Mouse (Mus musculus): Measurements from ENCODE around the gene Cbx5. TPM values are rescaled to one million over a fixed set of nuclear protein-coding genes. Genes with fewer than 3 reads are reported as not detected.
A peak's percentile ranks its signal among the peaks of the same experiment; 100 is the strongest.

Gene Cbx5
- polyA plus RNA-seq, 1 experiment from 2014 or later = 70.4 TPM

DNA sequence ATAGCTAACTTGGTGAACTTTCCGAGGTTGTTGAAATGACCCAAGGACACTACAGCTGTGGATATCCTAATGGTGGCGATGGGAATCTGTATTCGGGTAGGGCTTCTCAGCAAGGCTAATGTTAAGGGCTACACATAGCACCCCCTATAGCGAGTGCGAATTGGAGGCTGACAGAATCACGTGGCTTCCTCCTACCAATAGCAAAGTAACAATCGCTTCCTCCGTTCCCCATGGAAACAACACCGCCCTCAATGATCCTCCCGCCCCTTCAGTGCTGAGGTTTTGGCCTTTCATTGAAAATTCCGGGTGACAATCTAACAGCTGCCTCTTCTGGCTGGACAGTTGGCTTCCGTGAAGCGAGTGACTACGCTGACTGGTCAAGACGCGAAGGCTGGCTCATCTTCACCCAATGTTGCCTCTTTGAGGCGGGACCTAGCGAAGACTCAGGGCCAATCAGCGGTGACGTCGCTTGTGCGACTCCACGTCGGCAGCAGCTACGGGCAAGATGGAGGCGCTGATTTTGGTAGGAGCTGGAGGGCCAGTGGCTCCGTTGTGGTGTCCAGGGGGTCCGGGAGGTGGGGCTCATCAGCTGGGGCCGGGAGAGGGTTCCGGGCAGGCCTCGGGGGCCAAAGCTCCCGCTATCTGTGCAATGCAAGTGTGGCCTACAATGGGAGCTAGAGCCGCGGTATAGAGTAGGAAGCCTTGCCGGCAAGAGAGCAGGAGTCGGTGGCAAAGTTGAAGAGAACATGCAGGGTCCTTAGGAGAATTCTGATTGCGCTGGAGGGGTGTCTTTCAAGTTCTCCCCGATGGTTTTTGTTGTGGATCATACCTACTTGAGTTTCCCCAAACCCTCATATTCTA is 33.0 kb upstream of the Cbx5 start, which contains the start of gene Copz1:
Gene Copz1, plus strand, starts transcription at position 296 of the 861 bp plus-strand sequence.
- H3K27ac ChIP-seq (ENCODE audit: low read length) = peak within 1 kb of the TSS; percentile 65; the same call in 1 of the 2 replicates
- H3K36me3 ChIP-seq (ENCODE audit: control insufficient read depth, insufficient read depth, low read length) = no peaks in the 10 kb centered on the region
- no peaks in the 10 kb centered on the region for H3K9me3 ChIP-seq (ENCODE audit: control insufficient read depth, low read length)
- WGBS = under 1% methylated on average over 38 of the region's 38 CpGs
- H3K27me3 ChIP-seq (replicated peaks; ENCODE audit: control insufficient read depth, insufficient read depth, low read length) = no peaks in the 10 kb centered on the region
- H3K4me2 ChIP-seq (ENCODE audit: low read depth, low read length) = peak within 1 kb of the TSS; percentile 78
- ATAC-seq = peak; percentile 100
- H3K4me3 ChIP-seq (ENCODE audit: low read length) = peak within 1 kb of the TSS; percentile 82
- H3K4me1 ChIP-seq (ENCODE audit: control insufficient read depth, insufficient read depth, low read length) = peaks cover 16% of the 10 kb centered on the region
- H3K9ac ChIP-seq (ENCODE audit: low read depth, low read length) = peak within 1 kb of the TSS; percentile 88

DNA sequence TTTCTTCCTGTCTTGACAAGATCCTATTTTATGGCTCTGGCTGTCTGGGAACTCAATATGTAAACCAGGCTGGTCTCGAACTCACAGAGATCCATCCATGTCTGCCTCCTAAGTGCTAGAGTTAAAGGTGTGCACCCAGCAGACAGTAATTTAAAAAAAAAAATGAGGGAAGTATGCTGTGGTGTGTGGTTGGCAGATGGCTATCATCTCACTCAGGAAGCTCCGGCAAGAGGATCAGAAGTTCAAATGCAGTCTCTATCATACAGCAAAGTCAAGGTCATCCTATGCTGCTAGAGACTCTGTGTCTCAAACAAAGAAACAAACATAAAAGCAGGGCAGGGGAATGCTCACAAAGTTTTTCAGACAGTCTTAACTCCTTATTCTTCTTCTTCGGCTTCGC is 29.3 kb upstream of the Cbx5 start:
- H3K4me2 ChIP-seq (ENCODE audit: low read depth, low read length) = no peak overlapping the region
- H3K9ac ChIP-seq (ENCODE audit: low read depth, low read length) = no peak overlapping the region
- H3K27ac ChIP-seq (ENCODE audit: low read length) = no peak overlapping the region
- WGBS = 74% methylated on average over 4 of the region's 4 CpGs
- H3K9me3 ChIP-seq (ENCODE audit: control insufficient read depth, low read length) = no peaks in the 10 kb centered on the region
- peaks cover 2% of the 10 kb centered on the region; the same call in 1 of the 2 replicates for H3K4me1 ChIP-seq (ENCODE audit: control insufficient read depth, insufficient read depth, low read length)
- ATAC-seq = no peak
- no peaks in the 10 kb centered on the region for H3K27me3 ChIP-seq (replicated peaks; ENCODE audit: control insufficient read depth, insufficient read depth, low read length)
- H3K36me3 ChIP-seq (ENCODE audit: control insufficient read depth, insufficient read depth, low read length) = no peaks in the 10 kb centered on the region
- no peak overlapping the region for H3K4me3 ChIP-seq (ENCODE audit: low read length)

DNA sequence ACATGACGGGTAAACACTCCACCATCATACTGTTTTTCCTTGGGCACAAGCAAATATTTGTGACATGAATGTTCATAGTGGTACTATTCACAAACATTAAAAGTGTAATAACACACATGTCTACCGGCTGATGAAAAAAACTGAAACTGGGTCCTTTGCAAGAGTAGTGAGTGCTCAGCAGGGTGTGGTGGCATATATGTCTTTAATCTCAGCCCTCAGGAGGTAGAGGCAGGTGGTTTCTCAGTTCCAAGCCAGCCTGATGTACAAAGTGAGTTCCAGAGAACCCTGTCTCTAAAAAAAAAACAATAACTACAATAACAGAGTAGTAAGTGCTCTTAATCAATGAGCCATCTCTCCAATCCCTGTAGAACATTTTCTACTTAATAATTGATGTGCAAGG is 25.2 kb upstream of the Cbx5 start:
- no peaks in the 10 kb centered on the region for H3K4me1 ChIP-seq (ENCODE audit: control insufficient read depth, insufficient read depth, low read length)
- ATAC-seq = no peak
- H3K4me3 ChIP-seq (ENCODE audit: low read length) = no peak overlapping the region
- H3K27me3 ChIP-seq (replicated peaks; ENCODE audit: control insufficient read depth, insufficient read depth, low read length) = no peaks in the 10 kb centered on the region
- no peaks in the 10 kb centered on the region for H3K36me3 ChIP-seq (ENCODE audit: control insufficient read depth, insufficient read depth, low read length)
- 90% methylated on average over 2 of the region's 2 CpGs for WGBS
- H3K9me3 ChIP-seq (ENCODE audit: control insufficient read depth, low read length) = no peaks in the 10 kb centered on the region
- no peak overlapping the region for H3K27ac ChIP-seq (ENCODE audit: low read length)
- no peak overlapping the region for H3K9ac ChIP-seq (ENCODE audit: low read depth, low read length)
- no peak overlapping the region for H3K4me2 ChIP-seq (ENCODE audit: low read depth, low read length)

DNA sequence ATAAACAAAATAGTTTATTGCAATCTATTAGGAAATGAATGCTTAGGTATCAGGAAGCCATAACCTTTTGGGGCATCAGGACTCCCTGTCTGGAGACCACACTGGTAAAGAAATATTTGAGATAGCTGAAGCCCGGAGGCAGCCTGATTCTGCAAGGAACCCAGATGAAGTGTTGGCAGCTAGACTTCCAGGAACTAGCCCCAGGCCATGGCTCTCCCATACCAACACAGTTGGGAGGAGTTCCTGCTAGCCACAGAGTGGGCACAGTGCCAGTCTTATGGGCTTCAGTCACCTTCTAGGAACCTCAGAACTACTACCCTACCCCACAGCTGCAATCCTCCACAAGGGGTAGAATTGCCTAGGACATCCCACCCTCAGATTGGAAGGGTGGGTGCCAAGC is 20.4 kb upstream of the Cbx5 start:
- Histone ChIP-seq H3K27ac (ENCODE audit: low read length) (no peak overlapping the region), H3K9ac (ENCODE audit: low read depth, low read length) (no peak overlapping the region), H3K9me3 (ENCODE audit: control insufficient read depth, low read length) (no peaks in the 10 kb centered on the region), H3K4me2 (ENCODE audit: low read depth, low read length) (no peak overlapping the region), H3K4me1 (ENCODE audit: control insufficient read depth, insufficient read depth, low read length) (peaks cover 12% of the 10 kb centered on the region), H3K36me3 (ENCODE audit: control insufficient read depth, insufficient read depth, low read length) (no peaks in the 10 kb centered on the region), H3K4me3 (ENCODE audit: low read length) (no peak overlapping the region), H3K27me3 (replicated peaks; ENCODE audit: control insufficient read depth, insufficient read depth, low read length) (no peaks in the 10 kb centered on the region; the same call in 1 of the 2 replicates)
- WGBS = 69% methylated on average over 1 of the region's 1 CpGs
- no peak for ATAC-seq

DNA sequence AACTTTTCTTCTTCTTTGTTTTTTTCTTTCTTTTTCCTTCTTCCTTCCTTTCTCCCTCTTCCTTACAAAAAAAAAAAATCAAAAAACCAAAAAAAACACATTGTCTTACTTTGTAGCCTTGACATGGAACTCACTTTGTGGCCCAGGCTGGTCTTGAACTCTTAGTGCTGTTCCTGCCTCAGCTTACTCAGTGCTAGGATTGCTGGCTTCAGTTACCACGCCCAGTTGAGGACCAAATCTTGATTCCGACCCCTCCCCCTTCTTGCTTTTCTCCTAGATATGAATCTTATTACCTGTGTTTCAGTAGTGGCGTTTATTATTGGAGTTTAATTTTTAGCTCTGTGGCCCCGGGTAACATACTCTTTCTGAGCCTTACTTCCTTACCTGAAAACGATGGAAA is 19.5 kb upstream of the Cbx5 start:
- Histone ChIP-seq H3K4me1 (ENCODE audit: control insufficient read depth, insufficient read depth, low read length) (peaks cover 16% of the 10 kb centered on the region), H3K9me3 (ENCODE audit: control insufficient read depth, low read length) (no peaks in the 10 kb centered on the region), H3K27ac (ENCODE audit: low read length) (no peak overlapping the region), H3K27me3 (replicated peaks; ENCODE audit: control insufficient read depth, insufficient read depth, low read length) (no peaks in the 10 kb centered on the region; the same call in 1 of the 2 replicates), H3K4me2 (ENCODE audit: low read depth, low read length) (no peak overlapping the region), H3K4me3 (ENCODE audit: low read length) (no peak overlapping the region), H3K36me3 (ENCODE audit: control insufficient read depth, insufficient read depth, low read length) (no peaks in the 10 kb centered on the region), H3K9ac (ENCODE audit: low read depth, low read length) (no peak overlapping the region)
- no peak for ATAC-seq
- 82% methylated on average over 5 of the region's 5 CpGs for WGBS

DNA sequence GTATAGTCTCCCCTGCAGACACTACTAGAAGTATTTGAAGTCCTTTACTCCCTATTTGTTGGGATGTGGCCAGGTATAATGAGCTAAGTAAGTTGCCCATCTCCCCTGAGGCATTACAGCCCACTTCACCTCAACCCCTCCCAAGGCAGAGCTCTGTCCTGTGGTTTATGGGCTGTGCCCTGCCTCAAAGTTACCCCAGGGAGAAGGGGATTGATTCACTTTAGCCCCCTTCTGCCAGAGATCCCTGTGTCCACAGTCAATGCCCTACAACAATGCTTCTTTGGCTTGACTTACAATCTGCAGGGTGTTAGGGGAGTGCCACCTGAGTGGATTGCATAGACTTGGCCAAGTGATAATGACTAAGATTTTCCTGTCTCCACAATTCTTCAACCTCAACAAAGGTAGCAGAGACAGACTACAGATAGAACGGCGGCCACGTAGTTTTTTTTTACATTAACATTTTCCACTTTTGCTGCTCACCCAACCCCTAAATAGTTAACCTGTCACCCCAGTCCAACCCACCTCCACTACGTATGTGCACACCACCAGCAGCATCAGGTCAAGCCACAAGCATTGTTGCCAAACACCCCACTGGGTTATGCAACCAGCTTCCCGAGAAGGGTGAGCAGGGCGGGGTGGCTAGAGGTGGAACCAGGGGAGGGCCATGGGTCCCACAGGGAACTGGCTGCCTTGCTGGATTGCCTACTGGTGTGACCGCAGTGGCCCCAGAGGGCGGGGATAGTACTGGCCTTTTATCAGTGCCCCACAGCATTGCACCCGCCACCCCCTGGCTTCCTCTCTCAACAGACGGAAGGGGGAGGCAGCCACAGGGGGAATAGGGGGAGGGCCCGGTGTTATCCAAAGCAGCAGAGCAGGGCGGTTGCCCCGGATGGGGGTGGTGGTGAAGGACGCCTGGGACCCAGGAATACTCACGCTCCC is 18.4 kb upstream of the Cbx5 start, which contains the start of gene Nfe2:
Gene Nfe2, minus strand, starts transcription at position 614 of the 939 bp plus-strand sequence.
- WGBS = 11% methylated on average over 15 of the region's 15 CpGs

DNA sequence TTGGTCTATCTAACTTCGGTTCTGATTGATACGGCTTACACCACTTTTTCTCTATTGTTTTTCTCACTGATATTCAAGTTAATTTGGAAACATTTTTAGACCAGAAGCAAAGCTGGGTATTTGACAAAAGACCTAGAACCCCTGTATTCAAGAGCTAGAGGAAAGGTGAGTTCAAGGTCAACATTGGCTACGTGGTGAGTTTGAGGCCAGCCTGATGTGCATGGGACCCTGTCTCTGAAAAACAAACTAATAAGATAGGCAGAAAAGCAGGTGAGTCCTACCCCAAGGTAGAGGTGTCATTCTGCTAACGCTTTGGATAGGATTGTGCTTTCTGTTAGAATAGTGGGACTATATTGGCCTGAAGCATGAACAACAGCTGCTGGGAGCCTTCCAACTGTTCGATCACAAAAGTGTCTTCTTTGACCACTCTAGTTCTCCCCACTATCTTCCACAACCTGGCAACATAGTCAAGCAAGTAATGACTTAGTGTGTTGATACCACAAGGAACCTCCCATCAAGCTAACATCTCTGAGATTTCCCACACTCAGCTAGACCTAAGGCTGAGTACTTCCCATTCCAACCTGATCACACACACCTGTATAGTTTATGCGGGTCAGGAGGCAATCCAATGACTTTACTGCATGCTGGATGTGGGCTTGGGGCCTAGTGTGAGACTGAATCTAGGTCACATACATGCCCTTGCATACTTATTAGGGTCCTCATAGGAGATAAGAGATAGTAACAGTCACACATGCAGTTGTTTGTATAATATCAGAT is 16.8 kb upstream of the Cbx5 start:
- H3K4me3 ChIP-seq (ENCODE audit: low read length) = no peak overlapping the region
- no peak overlapping the region for H3K4me2 ChIP-seq (ENCODE audit: low read depth, low read length)
- no peaks in the 10 kb centered on the region; the same call in 1 of the 2 replicates for H3K27me3 ChIP-seq (replicated peaks; ENCODE audit: control insufficient read depth, insufficient read depth, low read length)
- no peaks in the 10 kb centered on the region for H3K36me3 ChIP-seq (ENCODE audit: control insufficient read depth, insufficient read depth, low read length)
- 90% methylated on average over 6 of the region's 6 CpGs for WGBS
- no peak for ATAC-seq
- H3K27ac ChIP-seq (ENCODE audit: low read length) = no peak overlapping the region
- H3K4me1 ChIP-seq (ENCODE audit: control insufficient read depth, insufficient read depth, low read length) = peaks cover 16% of the 10 kb centered on the region
- H3K9ac ChIP-seq (ENCODE audit: low read depth, low read length) = no peak overlapping the region
- no peaks in the 10 kb centered on the region for H3K9me3 ChIP-seq (ENCODE audit: control insufficient read depth, low read length)

More for the DNA sequence above, 18.4 kb upstream of the Cbx5 start, which contains the start of gene Nfe2:
- Histone ChIP-seq H3K27ac (ENCODE audit: low read length) (peak within 1 kb of the TSS; percentile 59; the same call in 1 of the 2 replicates), H3K36me3 (ENCODE audit: control insufficient read depth, insufficient read depth, low read length) (no peaks in the 10 kb centered on the region), H3K4me1 (ENCODE audit: control insufficient read depth, insufficient read depth, low read length) (peaks cover 16% of the 10 kb centered on the region), H3K9me3 (ENCODE audit: control insufficient read depth, low read length) (no peaks in the 10 kb centered on the region), H3K27me3 (replicated peaks; ENCODE audit: control insufficient read depth, insufficient read depth, low read length) (no peaks in the 10 kb centered on the region; the same call in 1 of the 2 replicates), H3K4me3 (ENCODE audit: low read length) (peak within 1 kb of the TSS; percentile 7; the same call in 1 of the 2 replicates), H3K4me2 (ENCODE audit: low read depth, low read length) (peak within 1 kb of the TSS; percentile 43), H3K9ac (ENCODE audit: low read depth, low read length) (peak within 1 kb of the TSS; percentile 27; the same call in 1 of the 2 replicates)
- ATAC-seq = peak; percentile 98

DNA sequence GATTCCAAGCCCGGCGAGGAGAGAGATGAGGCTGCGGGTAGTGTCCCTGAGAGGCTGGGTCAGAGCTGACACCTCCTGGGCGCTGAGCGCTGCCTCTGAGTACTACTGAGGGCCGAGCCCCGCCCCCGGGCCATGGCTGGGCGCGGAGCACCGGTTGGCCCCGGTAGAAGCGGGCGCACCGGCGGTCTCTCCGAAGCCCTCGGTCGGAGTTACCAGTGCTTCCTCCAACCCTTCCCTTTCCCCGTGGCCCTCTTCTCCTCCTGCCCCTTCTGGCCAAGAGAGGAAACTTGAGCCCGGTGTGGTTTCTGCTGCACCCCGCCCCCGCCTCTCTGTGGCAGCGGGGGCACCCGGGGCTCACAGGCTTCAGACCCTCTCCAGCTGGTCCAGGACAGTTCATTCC is 15.6 kb upstream of the Cbx5 start:
- Histone ChIP-seq H3K27ac (ENCODE audit: low read length) (no peak overlapping the region), H3K27me3 (replicated peaks; ENCODE audit: control insufficient read depth, insufficient read depth, low read length) (no peaks in the 10 kb centered on the region; the same call in 1 of the 2 replicates)
- peak; percentile 49 for ATAC-seq

More for the DNA sequence above, 15.6 kb upstream of the Cbx5 start:
- H3K36me3 ChIP-seq (ENCODE audit: control insufficient read depth, insufficient read depth, low read length) = no peaks in the 10 kb centered on the region
- H3K4me2 ChIP-seq (ENCODE audit: low read depth, low read length) = peak overlapping the region; percentile 66
- H3K4me3 ChIP-seq (ENCODE audit: low read length) = peak overlapping the region; percentile 43
- under 1% methylated on average over 25 of the region's 25 CpGs for WGBS
- peaks cover 18% of the 10 kb centered on the region for H3K4me1 ChIP-seq (ENCODE audit: control insufficient read depth, insufficient read depth, low read length)
- no peaks in the 10 kb centered on the region for H3K9me3 ChIP-seq (ENCODE audit: control insufficient read depth, low read length)
- H3K9ac ChIP-seq (ENCODE audit: low read depth, low read length) = peak overlapping the region; percentile 66
